Mouse (Mus musculus): Measurements from ENCODE around the gene Syna. TPM values are rescaled to one million over a fixed set of nuclear protein-coding genes. Genes with fewer than 3 reads are reported as not detected.

Gene Syna
- total RNA-seq (2022) = not detected

DNA sequence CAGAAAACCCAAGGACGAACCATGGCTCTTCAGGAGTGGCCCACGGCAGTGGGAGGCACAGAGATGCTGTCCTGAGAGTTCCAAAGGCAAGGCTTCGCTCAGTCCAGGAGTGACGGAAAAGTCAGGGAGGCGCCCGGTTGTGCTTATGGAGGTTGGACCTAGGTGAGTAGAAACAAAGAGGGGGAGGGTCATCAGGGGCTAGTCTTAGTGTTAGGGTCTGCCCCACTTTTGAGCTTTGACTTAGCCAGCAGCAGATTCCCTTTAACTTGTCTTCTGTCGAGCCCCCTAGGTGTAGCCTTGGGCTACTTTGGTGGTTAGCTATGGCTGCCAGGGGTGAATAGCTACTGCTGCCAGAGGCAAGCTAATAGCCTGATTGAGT is at the start of gene Syna:
TSS of gene Syna (minus strand) at position 101 of the 379 bp plus-strand sequence.
- DNase-seq = no peak

DNA sequence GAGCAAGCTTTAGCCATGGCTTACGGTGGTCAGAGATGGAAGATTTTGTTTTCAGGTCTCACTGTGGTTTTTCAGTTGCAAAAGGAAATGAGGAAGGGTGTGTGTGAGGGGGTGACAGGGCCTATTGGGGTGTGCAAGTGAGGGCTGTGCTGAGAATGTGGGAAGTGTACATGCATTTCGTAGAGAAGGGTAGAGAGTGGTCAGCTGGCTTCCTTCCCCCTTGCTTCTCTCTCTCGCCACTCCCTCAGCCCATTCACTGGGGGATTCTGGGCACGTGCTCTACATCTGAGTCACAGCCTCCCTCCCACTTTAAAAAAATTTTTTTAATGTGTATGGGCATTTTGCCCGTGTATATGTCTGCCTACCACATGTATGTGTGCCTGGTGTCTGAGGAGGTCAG is 47.1 kb upstream of the Syna start:
- DNase-seq = no peak

DNA sequence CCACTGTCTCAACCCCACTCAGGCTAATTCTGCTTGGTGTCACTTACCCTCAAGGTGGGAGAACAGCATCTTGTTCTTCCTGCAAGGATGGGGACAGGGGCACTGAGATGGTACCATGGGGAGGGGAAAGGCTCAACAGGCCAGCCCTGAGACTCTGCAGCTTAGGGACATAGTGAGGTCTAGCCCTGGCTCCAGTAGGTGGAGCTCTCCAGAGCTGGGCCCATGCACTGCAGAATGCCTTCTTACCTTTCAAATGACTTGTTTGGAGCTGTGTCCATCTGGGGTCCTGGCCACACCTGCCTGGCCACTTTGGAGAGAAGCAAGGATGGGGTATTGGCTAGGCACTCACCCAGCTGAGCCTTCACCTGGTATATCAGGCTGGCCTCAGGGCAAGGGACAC is 46.3 kb upstream of the Syna start:
- no peak for DNase-seq

DNA sequence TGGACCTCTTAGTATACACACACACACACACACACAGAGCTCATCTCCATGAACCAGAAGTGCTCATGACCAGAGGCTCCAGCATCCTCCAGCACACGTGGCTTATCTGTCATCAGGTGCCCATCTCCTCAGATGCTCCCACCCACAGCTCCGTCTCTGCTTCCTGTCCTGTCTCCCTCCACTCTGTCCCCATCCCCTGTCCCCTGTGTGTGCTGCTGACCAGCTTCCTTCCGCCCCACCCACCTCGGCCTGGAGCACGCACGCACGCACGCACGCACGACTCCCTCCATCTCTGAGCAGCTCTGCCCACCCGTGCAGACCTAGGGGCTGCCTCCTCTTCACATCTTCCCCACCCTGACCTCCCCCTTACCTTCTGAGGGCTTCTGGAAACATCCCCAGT is 44.4 kb upstream of the Syna start:
- no peak for DNase-seq

DNA sequence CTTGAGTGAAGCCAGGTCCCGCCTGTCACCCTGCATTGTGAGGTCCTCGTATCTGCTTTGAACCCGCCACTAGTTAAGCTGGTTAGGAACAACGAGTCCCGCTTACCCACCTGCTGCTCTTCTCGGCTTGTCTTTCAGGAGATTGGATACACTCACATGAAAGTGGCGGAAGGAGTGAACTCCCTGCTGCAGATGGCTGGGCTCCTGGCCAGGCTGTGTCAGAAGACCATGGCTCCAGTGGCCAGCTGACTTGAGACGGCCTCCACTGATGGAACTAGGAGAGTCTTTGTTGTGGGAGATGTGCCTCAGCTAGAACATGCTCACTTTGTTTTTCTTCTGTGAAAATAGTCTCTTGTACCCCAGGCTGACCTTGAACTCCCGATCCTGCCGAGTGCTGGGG is 37.7 kb upstream of the Syna start:
- DNase-seq = no peak

DNA sequence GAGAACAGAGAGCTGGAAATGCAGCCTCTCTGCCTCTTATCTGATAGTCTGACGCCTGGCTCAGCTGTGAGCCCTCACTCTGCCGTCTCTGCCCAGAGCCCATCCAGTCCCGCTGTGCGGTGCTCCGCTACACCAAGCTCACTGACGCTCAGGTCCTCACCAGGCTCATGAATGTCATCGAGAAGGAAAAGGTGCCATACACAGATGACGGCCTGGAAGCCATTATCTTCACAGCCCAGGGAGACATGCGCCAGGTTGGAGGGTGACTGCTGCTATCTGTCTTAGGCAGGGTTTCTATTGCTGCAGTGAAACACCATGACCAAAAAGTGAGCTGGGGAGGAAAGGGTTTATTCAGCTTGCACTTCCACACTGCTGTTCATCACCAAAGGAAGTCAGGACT is 33.1 kb upstream of the Syna start:
- DNase-seq = no peak

DNA sequence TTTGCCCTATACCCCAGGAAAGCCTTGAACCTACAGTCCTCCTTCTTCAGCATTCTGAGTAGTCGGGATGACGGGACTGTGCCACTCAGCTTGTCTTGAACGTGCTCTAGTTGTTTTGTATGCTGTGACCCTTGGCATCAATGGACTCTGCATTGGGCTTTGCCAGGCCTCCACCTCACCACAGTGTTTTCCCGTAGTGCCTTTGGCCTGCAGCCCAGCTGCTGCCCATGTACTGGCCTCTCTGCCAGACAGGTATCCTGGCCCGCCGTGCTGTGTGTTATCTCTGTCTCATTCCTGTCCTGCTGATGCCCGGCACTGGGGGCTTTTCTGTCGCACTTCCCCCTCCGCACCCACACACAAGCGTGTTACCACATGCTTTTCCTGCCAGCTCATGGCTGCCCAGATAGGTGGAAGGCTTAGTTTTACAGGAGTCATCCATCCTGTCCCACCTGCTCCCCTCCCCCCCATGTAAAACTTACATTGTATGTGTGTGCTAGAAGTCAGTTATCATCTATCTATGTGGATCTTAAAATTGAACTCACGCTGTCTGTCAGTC is 32.1 kb upstream of the Syna start:
- no peak for DNase-seq

DNA sequence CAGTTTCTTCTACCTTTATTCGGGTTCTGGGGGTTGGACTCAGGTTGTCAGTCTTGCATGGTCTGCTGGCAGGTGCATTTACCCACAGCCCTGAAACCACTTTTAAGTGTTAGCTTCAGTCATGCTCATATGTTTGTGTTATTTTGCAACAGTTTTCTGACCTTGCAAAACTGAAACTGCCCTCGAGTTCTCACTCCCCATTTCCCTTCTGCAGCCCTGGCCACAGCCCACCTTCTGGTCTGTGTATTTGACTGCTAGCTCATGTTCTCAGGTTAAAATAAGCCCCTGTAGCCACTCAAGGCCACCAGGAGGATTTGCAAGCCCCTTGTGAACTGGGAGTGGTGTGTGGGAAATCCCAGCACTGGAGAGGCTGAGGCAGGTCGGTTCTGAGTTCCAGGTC is 29.9 kb upstream of the Syna start:
- DNase-seq = no peak

DNA sequence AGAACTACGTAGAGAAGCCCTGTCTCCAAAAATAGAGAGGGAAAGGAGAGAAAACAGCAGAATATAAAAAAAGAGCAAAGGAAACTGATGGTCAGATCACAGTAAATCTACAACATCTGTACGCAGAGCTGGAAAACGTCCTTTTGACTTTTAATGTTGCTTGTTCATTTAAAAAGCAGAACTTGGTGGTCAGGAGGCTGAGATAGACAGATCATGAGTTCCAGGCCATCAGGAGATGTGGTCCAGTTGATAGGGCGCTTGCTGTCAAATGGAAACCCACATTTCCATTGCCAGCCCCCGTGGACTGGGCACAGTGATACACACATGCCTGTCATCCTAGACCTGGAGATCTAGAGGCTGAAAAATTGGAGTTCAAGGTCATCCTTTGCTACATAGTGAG is 24.8 kb upstream of the Syna start:
- DNase-seq = no peak

DNA sequence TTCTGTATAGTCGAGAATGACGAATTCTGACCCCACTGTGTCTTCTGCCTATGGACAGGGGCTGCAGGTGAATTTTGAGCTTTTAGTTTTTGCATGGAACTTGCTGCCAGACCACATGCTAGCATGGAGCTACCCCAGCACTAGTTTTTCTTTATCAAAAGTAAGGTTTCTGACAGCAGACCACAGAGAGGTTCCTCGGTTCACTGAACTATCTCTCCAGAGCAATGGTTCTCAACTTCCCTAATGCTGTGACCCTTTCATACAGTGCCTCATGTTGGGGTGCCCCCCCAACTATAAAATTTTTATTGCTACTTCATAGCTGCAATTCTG is 23.9 kb upstream of the Syna start:
- no peak for DNase-seq

DNA sequence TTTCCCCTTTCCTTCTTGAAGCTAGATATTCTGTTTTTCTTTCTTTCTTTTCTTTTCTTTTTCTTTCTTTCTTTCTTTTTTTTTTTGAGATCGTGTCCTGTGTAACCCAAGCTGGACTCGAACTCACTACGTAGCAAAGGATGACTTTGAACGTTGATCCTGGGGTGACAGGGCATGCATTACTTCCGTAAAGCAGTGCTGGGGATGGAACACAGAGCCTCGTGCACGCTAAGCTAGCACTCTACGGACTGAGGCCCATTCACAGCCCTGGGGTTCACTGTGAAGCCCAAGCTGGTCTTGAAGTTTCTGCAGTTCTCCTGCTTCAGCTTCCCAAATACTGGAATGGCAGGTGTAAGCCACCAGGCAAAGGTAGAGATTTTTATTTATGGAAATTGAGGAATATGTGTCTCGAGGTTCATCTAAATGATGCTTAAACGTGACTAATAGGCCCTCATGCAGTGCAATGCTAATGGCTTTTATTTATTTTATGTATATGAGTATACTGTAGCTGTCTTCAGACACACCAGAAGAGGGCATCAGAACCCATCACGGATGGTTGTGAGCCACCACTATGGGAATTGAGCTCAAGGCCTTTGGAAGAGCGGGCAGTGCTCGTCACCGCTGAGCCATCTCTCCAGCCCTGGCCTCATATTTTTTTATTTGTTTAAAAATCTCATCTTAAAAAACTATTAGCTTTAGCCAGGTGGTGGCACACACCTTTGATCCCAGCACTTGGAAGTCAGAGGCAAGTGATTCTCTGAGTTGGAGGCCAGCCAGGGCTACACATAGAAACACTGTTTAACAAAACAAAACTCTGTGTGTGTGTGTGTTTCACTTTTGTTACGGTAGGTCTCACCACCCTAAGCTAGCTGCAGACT is 23.3 kb upstream of the Syna start:
- no peak for DNase-seq

DNA sequence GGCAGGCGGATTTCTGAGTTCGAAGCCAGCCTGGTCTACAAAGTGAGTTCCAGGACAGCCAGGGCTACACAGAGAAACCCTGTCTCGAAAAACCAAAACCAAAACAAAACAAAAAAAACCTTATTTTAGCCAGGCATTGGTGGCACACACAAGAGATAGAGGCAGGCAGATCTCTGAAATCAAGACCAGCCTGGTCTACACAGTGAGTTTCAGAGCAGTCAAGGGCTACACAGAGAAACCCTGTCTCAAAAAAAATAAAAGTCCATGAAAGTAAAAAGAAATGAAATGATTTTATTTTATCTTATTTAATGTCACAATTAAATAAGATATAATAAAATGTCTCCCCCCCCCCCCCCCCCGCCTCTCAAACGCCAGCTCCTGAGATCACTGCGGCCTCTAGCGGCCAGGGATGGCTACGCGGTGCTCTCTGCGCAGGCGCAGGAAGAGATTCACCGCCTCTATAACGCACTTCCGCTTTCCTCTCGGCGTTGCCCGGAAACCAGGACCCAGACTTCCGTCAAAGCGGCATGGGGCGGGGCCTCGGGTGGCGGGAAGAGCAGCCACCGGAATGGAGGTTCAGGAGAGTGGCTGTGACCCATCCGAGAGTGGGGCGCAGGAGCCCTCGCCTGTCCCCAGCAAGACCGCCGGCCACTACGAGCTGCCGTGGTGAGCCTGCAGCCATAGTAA is 22.4 kb upstream of the Syna start:
- DNase-seq = peak; percentile 93

DNA sequence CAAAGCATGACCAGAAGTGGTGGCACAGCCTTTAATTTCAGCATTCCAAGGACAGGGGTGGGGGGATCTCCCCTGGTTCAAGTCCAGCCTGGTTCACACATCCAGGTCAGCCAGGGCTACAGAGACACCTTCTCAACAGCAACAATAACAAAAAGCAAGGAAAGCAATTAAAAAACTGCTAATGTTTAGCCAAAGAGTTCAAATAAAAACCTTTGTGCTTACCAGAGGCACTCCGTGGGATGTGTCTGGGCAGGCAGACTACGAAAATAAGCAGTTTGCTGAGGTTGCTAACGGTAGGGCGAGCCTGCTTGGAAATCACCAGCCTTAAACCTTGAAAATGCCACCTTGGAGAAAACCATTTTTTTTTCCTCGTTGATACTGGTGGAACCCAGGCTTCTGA is 21.2 kb upstream of the Syna start, which contains the start of gene Rfc2:
TSS of gene Rfc2 (plus strand) at position 221 of the 400 bp plus-strand sequence.
- DNase-seq = no peak

DNA sequence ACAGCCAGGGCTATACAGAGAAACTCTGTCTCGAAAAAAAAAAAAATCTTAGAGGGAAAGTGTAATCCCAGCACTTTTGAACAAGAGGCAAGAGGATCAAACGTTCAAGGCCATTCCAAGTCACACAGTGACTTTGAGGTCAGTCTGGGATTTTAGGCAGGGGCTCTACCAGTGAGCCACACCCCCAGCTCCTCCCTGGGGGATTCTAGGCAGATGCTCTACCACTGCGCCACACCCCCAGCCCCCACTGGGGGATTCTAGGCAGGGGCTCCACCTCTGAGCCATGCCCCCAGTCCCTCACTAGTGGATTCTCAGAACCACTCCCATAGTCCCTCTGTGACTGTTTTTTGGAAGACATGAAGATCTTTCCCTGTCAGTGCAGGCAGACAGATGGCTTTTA is 19.2 kb upstream of the Syna start:
- DNase-seq = no peak

DNA sequence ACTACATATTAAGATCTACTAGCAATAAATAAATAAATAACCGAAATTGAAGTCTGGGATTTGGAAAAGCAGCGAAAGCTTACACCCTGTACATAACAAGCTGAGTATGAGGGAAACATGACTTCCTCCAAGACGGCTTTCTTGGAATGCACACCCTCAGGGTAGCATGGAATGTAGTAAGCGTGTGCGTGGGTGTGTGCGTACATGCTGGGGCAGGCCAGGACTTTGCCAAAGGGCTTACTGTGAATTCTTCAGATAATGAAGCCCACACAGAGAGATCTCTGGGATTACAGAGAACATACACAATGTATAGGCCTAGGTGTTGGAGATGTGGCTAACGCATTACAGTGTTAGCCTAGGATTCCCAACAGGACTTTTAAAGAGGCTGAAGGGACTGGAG is 17.6 kb upstream of the Syna start:
- DNase-seq = no peak

DNA sequence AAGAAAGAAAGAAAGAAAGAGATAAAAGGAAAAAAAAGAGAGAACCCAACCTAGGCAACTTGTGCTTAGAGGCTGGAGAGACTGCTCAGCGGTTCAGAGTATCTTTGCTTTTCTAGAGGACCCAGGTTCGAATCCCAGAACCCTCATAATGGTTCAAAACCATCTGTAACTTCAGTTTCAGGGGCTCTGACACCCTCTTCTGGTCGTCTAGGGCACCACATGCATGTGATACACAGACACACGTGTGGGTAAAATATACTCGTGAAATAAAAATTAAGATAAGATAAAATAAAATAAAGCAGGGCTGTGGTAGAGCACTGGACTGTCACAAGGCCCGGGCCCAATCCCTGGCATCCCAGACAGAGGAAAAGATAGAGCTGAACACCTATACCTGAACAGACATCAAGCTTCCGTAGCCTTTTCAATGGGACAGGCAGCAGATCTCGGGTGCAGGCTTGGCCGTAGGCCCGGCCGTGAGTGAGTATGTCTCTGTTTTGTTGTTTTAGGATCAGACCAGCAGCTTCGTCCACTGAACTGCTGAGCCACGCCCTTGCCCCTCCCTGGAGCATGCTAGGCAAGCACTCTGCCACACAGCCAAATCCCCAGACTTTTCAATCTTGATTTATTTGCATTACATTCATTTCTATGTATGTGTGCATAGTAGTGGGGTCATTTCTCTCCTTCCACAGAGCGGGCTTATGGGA is 16.7 kb upstream of the Syna start:
- DNase-seq = no peak

DNA sequence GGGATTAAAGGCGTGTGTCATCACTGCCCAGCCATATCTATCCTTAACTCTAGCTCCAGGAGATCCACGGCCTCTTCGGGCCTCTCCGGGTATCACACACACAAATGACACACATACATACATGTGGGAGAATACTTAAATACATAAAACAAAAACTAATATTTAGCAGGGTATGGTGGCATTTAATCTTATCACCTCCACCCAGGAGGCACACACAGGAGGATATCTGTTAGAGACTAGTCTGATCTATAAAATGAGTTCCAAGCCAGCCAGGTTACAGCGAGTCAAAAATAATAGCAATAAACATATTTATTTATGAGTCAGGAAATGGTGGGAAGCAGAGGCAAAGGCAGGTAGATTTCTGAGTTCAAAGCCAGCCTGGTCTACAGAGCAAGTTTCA is 15.9 kb upstream of the Syna start:
- no peak for DNase-seq

DNA sequence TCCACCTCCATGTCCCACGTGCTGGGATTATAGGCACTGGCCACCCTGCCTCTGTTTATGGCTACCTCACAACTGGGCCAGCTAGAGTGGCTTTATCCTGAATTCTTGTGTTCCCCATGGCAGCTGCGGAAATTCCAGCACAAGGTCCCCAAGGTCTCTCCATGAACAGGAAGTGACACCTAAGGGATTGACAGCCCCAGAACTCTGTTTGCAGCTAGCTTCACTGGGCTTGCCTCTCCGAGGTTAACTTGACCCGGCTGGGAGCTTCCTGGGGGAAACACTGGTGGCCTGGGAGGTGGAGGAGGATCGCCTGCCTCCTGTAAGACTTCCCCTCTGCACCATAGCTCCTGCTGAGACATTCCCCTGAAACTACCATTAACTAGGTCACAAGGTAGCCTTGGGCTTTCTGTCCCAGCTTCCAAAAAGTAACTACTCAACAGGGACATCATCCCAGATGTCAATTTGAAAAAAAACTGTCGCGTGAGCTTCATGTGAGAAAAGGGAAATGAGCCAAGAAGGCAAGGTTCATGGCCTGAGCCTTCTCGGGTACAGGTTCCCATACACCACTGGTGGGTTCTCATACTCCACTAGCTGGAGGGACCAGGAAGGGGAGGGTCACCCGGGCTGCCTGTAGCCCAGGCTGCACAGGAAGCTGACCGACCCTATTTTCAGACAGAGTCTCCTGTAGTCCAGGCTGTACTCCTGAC is 12.7 kb upstream of the Syna start:
- no peak for DNase-seq

DNA sequence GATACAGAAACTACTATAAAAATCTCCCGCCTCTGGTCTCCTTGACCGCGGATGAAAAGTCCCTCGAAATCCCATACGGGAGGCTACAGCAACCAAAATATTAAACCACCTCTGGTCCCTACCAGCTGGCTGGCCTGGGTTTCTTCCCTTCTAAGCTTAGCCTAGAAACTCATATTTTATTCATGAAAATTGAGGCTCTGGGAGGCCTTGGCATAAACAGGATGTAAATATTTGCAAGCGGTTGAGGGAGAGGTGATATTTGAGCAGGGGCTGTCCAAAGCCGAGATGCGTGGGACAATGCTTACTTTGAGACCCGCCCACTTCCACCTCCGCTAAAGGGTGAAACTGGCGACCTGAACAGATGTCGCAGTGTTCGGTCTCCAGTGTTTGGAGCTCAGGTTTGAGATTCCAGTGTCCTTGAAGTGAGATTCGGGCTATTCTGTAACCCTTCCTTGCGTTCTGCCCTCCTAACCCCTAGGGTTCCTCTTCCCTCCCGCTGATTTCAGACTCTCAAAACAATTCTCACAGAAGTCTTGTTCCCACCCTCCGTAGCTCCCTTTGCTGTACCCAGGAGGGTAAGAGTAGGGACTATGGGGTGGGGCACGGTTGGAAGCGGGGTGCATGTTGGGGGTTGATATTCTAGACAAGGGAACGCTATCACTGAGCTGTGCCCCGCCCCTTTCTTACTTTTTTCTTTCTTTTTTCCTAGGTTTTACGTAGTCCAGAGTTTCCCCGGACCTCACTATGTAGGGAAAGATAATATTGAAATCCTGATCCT is 11.9 kb upstream of the Syna start:
- DNase-seq = peak; percentile 42

DNA sequence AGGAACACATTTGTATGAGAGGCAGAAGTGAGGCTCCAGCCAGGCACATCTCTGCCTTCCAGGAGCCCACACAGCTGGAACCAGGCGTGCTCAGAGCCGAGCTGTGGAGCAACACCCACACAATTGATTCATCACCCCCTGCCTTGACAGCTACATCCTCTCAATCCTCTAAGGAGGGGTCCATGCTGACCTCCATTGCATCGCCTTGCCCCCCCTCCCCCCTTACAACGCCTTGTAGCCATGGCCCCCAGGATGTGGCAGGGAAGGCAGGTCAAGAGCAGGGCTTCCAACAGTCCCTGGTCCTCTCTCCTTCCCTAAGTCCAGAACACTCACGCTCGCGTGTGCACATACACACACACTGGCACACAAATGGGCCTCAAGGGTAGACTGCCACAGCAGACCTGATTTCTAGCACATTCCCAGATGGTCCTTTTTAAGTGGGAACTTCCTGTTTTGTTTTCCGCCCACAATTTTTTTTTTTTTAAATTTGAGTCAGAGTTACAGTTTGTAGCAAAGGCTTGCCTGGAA is 9.1 kb upstream of the Syna start:
- DNase-seq = no peak

DNA sequence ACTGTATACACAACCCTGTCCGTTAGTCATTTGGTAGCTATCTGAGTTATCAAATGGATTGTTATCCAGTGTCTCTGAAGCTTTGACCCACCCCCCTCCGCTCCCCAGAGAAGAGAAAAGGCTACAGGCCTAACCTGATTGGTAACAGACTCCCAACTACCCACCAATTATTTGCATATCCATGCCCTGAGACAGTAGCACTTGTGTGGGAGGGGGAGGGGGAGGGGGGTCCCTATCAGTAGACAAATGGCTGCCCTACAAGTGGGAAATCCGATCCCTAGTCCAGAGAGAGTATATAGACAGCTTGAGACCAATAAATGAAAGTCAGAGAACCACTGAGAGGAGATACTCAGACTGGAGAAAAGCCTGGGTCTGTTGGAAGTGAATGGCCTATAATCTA is 8.1 kb upstream of the Syna start:
- DNase-seq = no peak

DNA sequence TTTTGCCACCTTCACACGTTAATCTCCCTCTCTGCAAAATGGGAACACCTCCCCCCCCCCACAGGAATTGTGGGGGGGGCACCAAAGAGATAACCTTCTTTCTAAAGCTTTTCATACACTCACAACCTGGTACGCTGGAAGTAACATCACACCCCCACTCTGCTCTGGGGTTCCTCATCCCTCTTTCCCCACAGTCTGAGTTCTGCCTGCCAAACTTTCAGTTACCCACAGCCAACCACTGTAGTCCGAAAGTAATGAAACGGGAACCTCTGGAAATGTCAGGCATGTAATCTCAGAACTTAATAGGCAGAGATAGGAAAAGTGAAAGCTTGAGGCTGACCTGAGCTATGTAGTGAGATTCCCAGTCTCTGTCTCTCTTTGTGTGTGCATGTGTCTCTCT is 7.5 kb upstream of the Syna start:
- DNase-seq = no peak

Data from adrenal gland, adult 8-10 months (tissue).